Mouse (Mus musculus) kidney, postnatal 25 days (tissue): Measurements from ENCODE around the gene Man2a1.

ENCODE experiments used
- DNase-seq, 2 experiments: peaks; one replicate each; pipeline ENCODE4 v3.0.0; 2021; ENCODE audit warnings: mixed read lengths in 2 of 2

The Man2a1 gene

GRCm38 (mm10) chr17:64603534-64603933 lies 3.0 kb downstream of the Man2a1 start:
- DNase-seq, result no peak

- peak in 1 of 2 experiments; percentile 63 for DNase-seq
These were observed 3.6 kb downstream of the Man2a1 start for GRCm38 (mm10) chr17:64604163-64604562.

GRCm38 (mm10) chr17:64608228-64608627 lies 7.7 kb downstream of the Man2a1 start:
- DNase-seq, result no peak

GRCm38 (mm10) chr17:64608923-64609598 lies 8.5 kb downstream of the Man2a1 start:
- no peak for DNase-seq

GRCm38 (mm10) chr17:64609741-64610140 lies 9.2 kb downstream of the Man2a1 start:
- DNase-seq, result no peak

GRCm38 (mm10) chr17:64611426-64611825 lies 10.9 kb downstream of the Man2a1 start:
- no peak for DNase-seq

GRCm38 (mm10) chr17:64612135-64612885 lies 11.8 kb downstream of the Man2a1 start:
- no peak for DNase-seq

GRCm38 (mm10) chr17:64612930-64613329 lies 12.4 kb downstream of the Man2a1 start:
- no peak for DNase-seq

- DNase-seq, result no peak
These were observed 12.8 kb downstream of the Man2a1 start for GRCm38 (mm10) chr17:64613351-64613750.

GRCm38 (mm10) chr17:64614804-64615203 lies 14.3 kb downstream of the Man2a1 start:
- no peak for DNase-seq

- peak; percentile 26 to 72 for DNase-seq
These were observed 14.9 kb downstream of the Man2a1 start for GRCm38 (mm10) chr17:64615420-64615819.

GRCm38 (mm10) chr17:64616259-64616658 lies 15.7 kb downstream of the Man2a1 start:
- DNase-seq, result peak; percentile 39 to 77

GRCm38 (mm10) chr17:64617838-64618237 lies 17.3 kb downstream of the Man2a1 start:
- peak; percentile 91 to 94 for DNase-seq

GRCm38 (mm10) chr17:64618996-64619395 lies 18.5 kb downstream of the Man2a1 start:
- DNase-seq, result no peak

- peak in 1 of 2 experiments; percentile 67 for DNase-seq
These were observed 19.6 kb downstream of the Man2a1 start for GRCm38 (mm10) chr17:64620135-64620534.

- DNase-seq, result no peak
These were observed 20.1 kb downstream of the Man2a1 start for GRCm38 (mm10) chr17:64620627-64621026.

- DNase-seq, result peak; percentile 40 to 79
These were observed 20.7 kb downstream of the Man2a1 start for GRCm38 (mm10) chr17:64621226-64621625.

GRCm38 (mm10) chr17:64621649-64622351 lies 21.3 kb downstream of the Man2a1 start:
- DNase-seq, result no peak

- peak; percentile 43 to 66 for DNase-seq
These were observed 21.9 kb downstream of the Man2a1 start for GRCm38 (mm10) chr17:64622352-64622886.

GRCm38 (mm10) chr17:64624439-64624838 lies 23.9 kb downstream of the Man2a1 start:
- no peak for DNase-seq

- no peak for DNase-seq
These were observed 28.3 kb downstream of the Man2a1 start for GRCm38 (mm10) chr17:64628796-64629195.

- DNase-seq, result no peak
These were observed 28.9 kb downstream of the Man2a1 start for GRCm38 (mm10) chr17:64629486-64629885.

- DNase-seq, result no peak
These were observed 30.0 kb downstream of the Man2a1 start for GRCm38 (mm10) chr17:64630506-64630905.
